Mouse (Mus musculus) gonadal fat pad, adult 2 months (tissue): Measurements from ENCODE around the gene Fscn1. TPM values are rescaled to one million over a fixed set of nuclear protein-coding genes. Genes with fewer than 3 reads are reported as not detected.

ENCODE experiments used
- DNase-seq: peaks from one replicate; pipeline ENCODE4 v3.0.0-alpha.2; 2012; ENCODE audit warnings: low read depth
- polyA plus RNA-seq: library from polyadenylated mRNA; depleted of rRNA; stranded (reverse); fragments of >200 nt; gene quantifications from 2 replicates; pipeline ENCODE4 v1.2.3, GENCODE M21; 2012; rRNA removed

Fscn1 gene
- 50.4 and 57.8 TPM in 2 replicates for polyA plus RNA-seq

GRCm38 (mm10) chr5:142959576-142960556 lies at the start of gene Fscn1:
TSS of gene Fscn1 (plus strand) at chr5:142960343.
- no peak for DNase-seq

- DNase-seq: no peak
Measured at GRCm38 (mm10) chr5:142911629-142912028, 48.5 kb upstream of the Fscn1 start.

- no peak for DNase-seq
Measured at GRCm38 (mm10) chr5:142912320-142912719, 47.8 kb upstream of the Fscn1 start.

GRCm38 (mm10) chr5:142912739-142913138 lies 47.4 kb upstream of the Fscn1 start:
- no peak for DNase-seq

GRCm38 (mm10) chr5:142915231-142915630 lies 44.9 kb upstream of the Fscn1 start:
- no peak for DNase-seq

GRCm38 (mm10) chr5:142916593-142916992 lies 43.5 kb upstream of the Fscn1 start:
- DNase-seq: no peak

- DNase-seq: no peak
Measured at GRCm38 (mm10) chr5:142917402-142917801, 42.7 kb upstream of the Fscn1 start.

- no peak for DNase-seq
Measured at GRCm38 (mm10) chr5:142920311-142921073, 39.7 kb upstream of the Fscn1 start.

- DNase-seq: no peak
Measured at GRCm38 (mm10) chr5:142921074-142921459, 39.1 kb upstream of the Fscn1 start.

- DNase-seq: no peak
Measured at GRCm38 (mm10) chr5:142922251-142922650, 37.9 kb upstream of the Fscn1 start.

GRCm38 (mm10) chr5:142923781-142924180 lies 36.4 kb upstream of the Fscn1 start:
- no peak for DNase-seq

GRCm38 (mm10) chr5:142924336-142924959 lies 35.7 kb upstream of the Fscn1 start:
- no peak for DNase-seq

- no peak for DNase-seq
Measured at GRCm38 (mm10) chr5:142926204-142926939, 33.8 kb upstream of the Fscn1 start.

- no peak for DNase-seq
Measured at GRCm38 (mm10) chr5:142926940-142927228, 33.3 kb upstream of the Fscn1 start.

- DNase-seq: no peak
Measured at GRCm38 (mm10) chr5:142927341-142927930, 32.7 kb upstream of the Fscn1 start.

- DNase-seq: no peak
Measured at GRCm38 (mm10) chr5:142928749-142929399, 31.3 kb upstream of the Fscn1 start.

GRCm38 (mm10) chr5:142929400-142929752 lies 30.8 kb upstream of the Fscn1 start:
- DNase-seq: no peak

GRCm38 (mm10) chr5:142931241-142931745 lies 28.9 kb upstream of the Fscn1 start:
- DNase-seq: no peak

GRCm38 (mm10) chr5:142932084-142932685 lies 28.0 kb upstream of the Fscn1 start:
- no peak for DNase-seq

- DNase-seq: no peak
Measured at GRCm38 (mm10) chr5:142932731-142933130, 27.4 kb upstream of the Fscn1 start.
